Mouse (Mus musculus) C2C12 (cell line): ENCODE results near the gene Rptor. TPM values are rescaled to one million over a fixed set of nuclear protein-coding genes. Genes with fewer than 3 reads are reported as not detected.

Experiments used
- H3K27me3 ChIP-seq: one replicate; pipeline ENCODE4 v1.6.1; 2011; ENCODE audit not compliant: control insufficient read depth, insufficient read depth, insufficient read length
- H3K36me3 ChIP-seq: one replicate; pipeline ENCODE4 v1.6.1; 2011; ENCODE audit not compliant: control insufficient read depth, insufficient read depth
- H3K4me3 ChIP-seq: one replicate; pipeline ENCODE4 v1.5.1; 2011; ENCODE audit warnings: mild to moderate bottlenecking, control low read depth; ENCODE audit not compliant: poor library complexity, insufficient read depth, severe bottlenecking
- H3K79me2 ChIP-seq: one replicate; pipeline ENCODE4 v1.6.1; 2011; ENCODE audit not compliant: control insufficient read depth, insufficient read depth
- H3K79me3 ChIP-seq: one replicate; pipeline ENCODE4 v1.6.1; 2011; ENCODE audit warnings: low read depth, control low read depth
- H3ac ChIP-seq: one replicate; pipeline ENCODE3; 2011; ENCODE audit warnings: low read depth; ENCODE audit not compliant: control insufficient read depth, insufficient read length
- CEBPB ChIP-seq: IDR thresholded peaks from one replicate; pipeline ENCODE4 v1.6.1; 2011; ENCODE audit warnings: low read depth, mild to moderate bottlenecking, control low read depth, moderate library complexity
- CTCF ChIP-seq: IDR thresholded peaks from one replicate; pipeline ENCODE4 v1.5.1; 2011; ENCODE audit not compliant: control insufficient read depth, insufficient read depth, insufficient read length
- FOSL1 ChIP-seq: IDR thresholded peaks from one replicate; pipeline ENCODE4 v1.8.0; 2011; ENCODE audit warnings: mild to moderate bottlenecking, low read length; ENCODE audit not compliant: poor library complexity, insufficient read depth, severe bottlenecking
- MAX ChIP-seq: IDR thresholded peaks from one replicate; pipeline ENCODE4 v1.6.1; 2011; ENCODE audit warnings: mild to moderate bottlenecking, control low read depth
- MYOD1 ChIP-seq: IDR thresholded peaks from one replicate; pipeline ENCODE4 v1.6.1; 2011; ENCODE audit warnings: low read depth; ENCODE audit not compliant: control insufficient read depth, insufficient read length
- MYOG ChIP-seq: IDR thresholded peaks from one replicate; pipeline ENCODE4 v1.6.1; 2011; ENCODE audit not compliant: control insufficient read depth, insufficient read length; ENCODE audit errors: extremely low read depth
- USF1 ChIP-seq: IDR thresholded peaks from one replicate; pipeline ENCODE4 v1.6.1; 2011; ENCODE audit warnings: low read depth, mild to moderate bottlenecking, control low read depth, moderate library complexity
- polyA plus RNA-seq: library from polyadenylated mRNA; unstranded; fragments of >200 nt; fragmentation: generic; extraction: Trizol; gene quantifications from one replicate; pipeline ENCODE4 v1.2.1, GENCODE M21; 2012; ENCODE audit warnings: missing spikeins

Rptor gene
- polyA plus RNA-seq, 1 experiment: 34.8 TPM

DNA sequence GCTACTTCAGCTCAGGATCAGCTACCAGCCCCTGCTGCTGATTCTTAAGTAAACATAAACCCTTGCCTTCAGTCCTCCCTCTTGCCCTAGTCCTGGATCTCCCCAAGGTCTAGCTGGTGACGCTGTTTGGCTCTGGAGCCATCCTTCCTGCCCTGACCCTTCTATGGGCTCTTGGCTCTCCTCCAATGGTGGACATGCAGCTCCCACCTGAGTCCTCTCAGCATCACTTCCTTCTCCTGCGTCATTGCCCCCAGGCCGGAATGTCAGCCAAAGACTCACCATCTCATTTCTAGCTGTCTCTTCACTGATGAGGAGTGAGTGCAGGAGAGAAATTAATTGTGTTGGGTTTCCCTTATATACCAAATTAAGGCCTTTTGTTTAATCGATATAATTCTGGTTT, 165.8 kb downstream of the Rptor start:
- TF ChIP-seq MYOD1: no peak
- no peak for TF ChIP-seq CTCF
- TF ChIP-seq USF1: no peak
- no peak for TF ChIP-seq MAX
- TF ChIP-seq FOSL1: no peak
- no peak for TF ChIP-seq CEBPB
- no peak for TF ChIP-seq MYOG
- peaks cover 20% of the 10 kb centered on the region for H3K79me2 ChIP-seq
- no peak overlapping the region for H3K4me3 ChIP-seq
- H3ac ChIP-seq: no peak overlapping the region
- H3K36me3 ChIP-seq: peaks cover 21% of the 10 kb centered on the region
- peaks cover 2% of the 10 kb centered on the region for H3K79me3 ChIP-seq
- H3K27me3 ChIP-seq: no peaks in the 10 kb centered on the region

DNA sequence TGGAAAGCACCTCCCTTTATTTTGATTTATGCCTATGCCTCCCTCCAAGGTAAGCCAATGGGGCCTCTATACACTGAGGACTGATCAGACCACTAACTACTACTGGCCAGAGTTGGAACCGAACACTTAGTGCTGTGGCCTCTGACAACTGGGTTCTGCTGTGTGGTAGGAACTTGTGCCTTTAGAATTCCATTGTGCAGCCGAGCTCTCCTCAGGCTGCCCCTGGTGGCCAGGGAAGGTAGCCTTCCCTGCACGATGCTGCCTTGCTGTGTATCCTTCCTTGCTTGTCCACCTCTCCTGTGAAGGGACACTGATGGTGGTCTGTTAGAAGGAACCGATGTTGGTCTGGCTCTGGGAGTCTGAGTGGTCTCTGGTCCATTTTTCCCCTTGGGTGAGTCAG, 167.0 kb downstream of the Rptor start:
- Histone ChIP-seq H3K4me3 (no peak overlapping the region), H3K79me2 (peaks cover 26% of the 10 kb centered on the region), H3K36me3 (peaks cover 21% of the 10 kb centered on the region), H3K79me3 (peaks cover 2% of the 10 kb centered on the region), H3K27me3 (no peaks in the 10 kb centered on the region), H3ac (no peak overlapping the region)
- no peak for TF ChIP-seq CEBPB
- TF ChIP-seq CTCF: peak; percentile 14
- TF ChIP-seq FOSL1: no peak

DNA sequence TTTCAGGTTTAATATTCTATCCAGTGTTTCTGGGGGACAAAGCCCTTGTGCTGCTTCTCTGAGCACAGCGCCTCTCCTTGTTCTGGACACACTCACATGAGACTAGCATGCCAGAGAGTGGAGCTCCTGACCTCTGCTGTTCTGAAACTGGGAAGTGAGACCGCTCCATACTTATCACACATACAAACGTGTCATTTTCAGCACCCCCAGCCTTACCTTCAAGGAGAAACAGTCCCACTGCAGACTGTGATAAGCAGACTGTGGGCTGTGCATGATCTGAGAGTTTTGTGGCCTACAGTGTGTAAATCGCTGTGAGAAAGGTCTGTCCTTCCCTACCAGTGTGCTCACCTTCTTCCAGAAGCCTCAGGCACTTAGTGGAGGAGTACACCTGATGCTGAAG, 168.3 kb downstream of the Rptor start:
- Histone ChIP-seq H3K36me3 (peaks cover 21% of the 10 kb centered on the region), H3K4me3 (no peak overlapping the region), H3ac (no peak overlapping the region), H3K27me3 (no peaks in the 10 kb centered on the region), H3K79me2 (peaks cover 39% of the 10 kb centered on the region), H3K79me3 (peaks cover 9% of the 10 kb centered on the region)
- TF ChIP-seq CEBPB (no peak), FOSL1 (no peak)

DNA sequence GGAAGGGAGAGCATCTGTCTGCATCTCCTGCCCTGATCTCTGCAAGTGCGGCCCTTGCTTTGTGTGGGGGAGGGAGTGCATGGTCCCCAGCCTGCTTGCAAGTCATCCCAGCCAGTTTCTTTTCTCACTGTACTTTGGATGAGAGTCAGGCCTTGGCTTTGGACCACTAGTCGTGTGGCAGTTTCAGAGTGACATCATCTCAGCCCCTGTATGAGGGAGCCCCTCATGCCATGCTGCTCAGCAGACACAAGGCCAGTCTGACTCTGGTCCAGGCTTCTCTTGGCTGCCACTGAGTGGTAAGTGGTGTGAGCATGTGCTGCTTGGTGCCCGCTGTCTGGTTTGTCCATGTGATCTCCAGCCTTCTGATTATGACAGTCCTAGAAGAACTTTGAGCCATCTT, 170.2 kb downstream of the Rptor start:
- Histone ChIP-seq H3K36me3 (peaks cover 21% of the 10 kb centered on the region), H3K79me2 (peaks cover 23% of the 10 kb centered on the region), H3K4me3 (no peak overlapping the region), H3K79me3 (peaks cover 11% of the 10 kb centered on the region), H3ac (no peak overlapping the region), H3K27me3 (no peaks in the 10 kb centered on the region)
- TF ChIP-seq CTCF (no peak), USF1 (no peak), MYOD1 (no peak), MYOG (no peak), FOSL1 (no peak)

DNA sequence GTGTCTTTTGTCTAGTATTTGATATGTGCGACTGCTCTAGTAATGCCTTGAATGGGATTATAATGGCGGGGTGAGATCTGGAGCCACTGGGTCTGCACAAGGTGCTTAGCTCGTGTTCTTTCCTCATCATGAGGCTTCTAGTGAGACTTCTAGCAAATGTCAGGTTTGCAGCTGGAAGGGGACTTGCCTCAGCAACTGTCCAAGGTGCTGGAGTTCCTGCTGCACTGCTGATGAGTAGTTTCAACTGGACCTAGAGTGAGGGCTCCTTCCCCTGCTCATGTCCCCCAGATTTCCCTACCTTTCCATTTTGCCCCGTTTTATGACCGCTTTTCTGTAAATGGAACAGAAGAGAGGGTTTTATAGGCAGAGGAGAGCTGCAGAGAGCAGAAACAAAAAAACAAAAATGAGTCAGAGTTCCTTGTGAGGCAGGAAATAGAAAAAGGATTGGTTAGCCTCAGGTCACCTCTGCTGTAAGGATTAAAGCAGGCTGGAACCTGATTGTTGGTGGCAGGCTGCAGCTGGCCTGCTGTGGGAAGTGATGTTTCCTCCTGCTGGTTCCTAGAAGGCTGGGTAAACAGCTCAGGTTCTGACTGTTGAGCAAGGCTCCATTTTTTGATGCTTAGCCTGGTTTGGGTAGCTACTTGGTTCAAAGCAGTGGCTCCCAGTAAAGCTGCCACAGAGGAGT, 172.5 kb downstream of the Rptor start:
- peaks cover 14% of the 10 kb centered on the region for H3K79me3 ChIP-seq
- H3K36me3 ChIP-seq: peaks cover 24% of the 10 kb centered on the region
- H3K27me3 ChIP-seq: no peaks in the 10 kb centered on the region
- no peak overlapping the region for H3ac ChIP-seq
- peaks cover 27% of the 10 kb centered on the region for H3K79me2 ChIP-seq
- TF ChIP-seq FOSL1 (no peak), MYOG (no peak), USF1 (no peak), CEBPB (no peak), MAX (no peak), CTCF (no peak), MYOD1 (no peak)
- H3K4me3 ChIP-seq: no peak overlapping the region

DNA sequence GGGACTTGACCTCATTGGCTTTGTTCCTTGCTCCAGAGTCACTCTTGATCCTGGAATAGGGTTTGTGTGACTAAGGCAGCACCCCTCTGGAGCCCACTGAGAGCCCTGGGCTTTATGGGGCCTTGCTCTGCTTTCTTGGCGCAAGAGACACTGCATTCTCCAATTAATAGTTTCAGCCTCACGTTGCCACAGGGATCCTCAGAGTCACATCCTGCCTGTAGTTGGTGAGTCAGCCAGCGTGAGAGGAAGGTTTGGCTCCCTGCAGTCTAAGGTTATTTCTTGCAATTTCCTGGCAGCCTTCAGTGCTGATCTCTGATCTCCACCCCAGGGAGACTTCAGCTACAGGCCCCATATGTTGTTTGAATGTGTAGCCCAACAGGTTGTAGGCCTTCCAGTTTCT, 174.5 kb downstream of the Rptor start:
- TF ChIP-seq CTCF (no peak), MAX (peak; percentile 63), FOSL1 (peak; percentile 49)
- no peaks in the 10 kb centered on the region for H3K27me3 ChIP-seq
- no peak overlapping the region for H3ac ChIP-seq
- no peak overlapping the region for H3K4me3 ChIP-seq
- peaks cover 25% of the 10 kb centered on the region for H3K36me3 ChIP-seq
- peaks cover 27% of the 10 kb centered on the region for H3K79me2 ChIP-seq
- peaks cover 14% of the 10 kb centered on the region for H3K79me3 ChIP-seq
